Mouse (Mus musculus) heart, postnatal 0 days (tissue): ENCODE measurements around the gene Cnot4. TPM values are rescaled to one million over a fixed set of nuclear protein-coding genes. Genes with fewer than 3 reads are reported as not detected.

Experiments
- ATAC-seq: fragments of 200-750 bp; cut with Nextera tagmentation; 2 replicates; pipeline ENCODE4 v1.8.0; 2017; ENCODE audit warnings: low read depth, moderate number of reproducible peaks, moderate library complexity; ENCODE audit not compliant: insufficient read depth
- DNase-seq: peaks from one replicate; pipeline ENCODE4 v3.0.0-alpha.2; 2016; ENCODE audit warnings: low spot score
- H3K27ac ChIP-seq: fragments of 300-500 bp; sonication (generic); 2 replicates; pipeline ENCODE4 v1.5.1; 2014; ENCODE audit warnings: low read depth, mild to moderate bottlenecking
- H3K27me3 ChIP-seq: fragments of 300-500 bp; sonication (generic); 2 replicates; pipeline ENCODE4 v1.6.1; 2014; ENCODE audit warnings: low read length, mixed read lengths; ENCODE audit not compliant: control insufficient read depth, insufficient read depth
- H3K36me3 ChIP-seq: fragments of 300-500 bp; sonication (generic); replicated peaks from 2 replicates; pipeline ENCODE4 v1.6.1; 2014; ENCODE audit warnings: low read length, mixed read lengths; ENCODE audit not compliant: control insufficient read depth, insufficient read depth
- H3K4me1 ChIP-seq: fragments of 300-500 bp; sonication (generic); 2 replicates; pipeline ENCODE4 v1.6.1; 2014; ENCODE audit warnings: antibody characterized with exemption; ENCODE audit not compliant: control insufficient read depth, insufficient read depth
- H3K4me2 ChIP-seq: fragments of 300-500 bp; sonication (generic); 2 replicates; pipeline ENCODE4 v1.6.1; 2014; ENCODE audit warnings: low read depth, mild to moderate bottlenecking, low read length, moderate library complexity
- H3K4me3 ChIP-seq: fragments of 300-500 bp; sonication (generic); 2 replicates; pipeline ENCODE4 v1.5.1; 2014; ENCODE audit warnings: low read depth, low read length
- H3K9ac ChIP-seq: fragments of 300-500 bp; sonication (generic); replicated peaks from 2 replicates; pipeline ENCODE4 v1.6.1; 2014; ENCODE audit warnings: low read depth, low read length, mixed read lengths
- H3K9me3 ChIP-seq: fragments of 300-500 bp; sonication (generic); replicated peaks from 2 replicates; pipeline ENCODE4 v1.6.1; 2016; ENCODE audit warnings: low read length; ENCODE audit not compliant: control insufficient read depth
- CTCF ChIP-seq: IDR thresholded peaks from 2 replicates; pipeline ENCODE4 v1.5.1; 2016; ENCODE audit warnings: antibody characterized with exemption, control low read depth, low read depth
- EP300 ChIP-seq: IDR thresholded peaks from 2 replicates; pipeline ENCODE4 v1.6.1; 2016; ENCODE audit warnings: antibody characterized with exemption, low read depth
- WGBS: fragments of 180-500 bp; shearing (Covaris S2); extraction: QIAGEN DNeasy Blood & Tissue Kit; methylation state at CpG from one replicate; pipeline ENCODE4 v1.1.7; 2014; 5-methylcytosine and 5-hydroxymethylcytosine counted together
- polyA plus RNA-seq: library from polyadenylated mRNA; unstranded; fragments of >200 nt; fragmentation: Nextera tagmentation; extraction: Ambion mirVana; gene quantifications from 2 replicates; pipeline ENCODE4 v1.2.1, GENCODE M21; 2015
- total RNA-seq: library from RNA; depleted of rRNA; stranded (reverse); fragments of >200 nt; gene quantifications from 2 replicates; pipeline ENCODE4 v1.2.3, GENCODE M21; 2014; ENCODE audit warnings: low replicate concordance

Gene Cnot4
- total and polyA plus RNA-seq, 2 experiments from 2014 or later = 13.3 to 15.0 TPM

GRCm38 (mm10) chr6:35032704-35033103, 100.8 kb downstream of the Cnot4 start:
- WGBS = 50% methylated on average over 2 of the region's 2 CpGs
- Histone ChIP-seq H3K36me3 (0 out of 2 replicates have a peak, but pooled peaks cover 6% of the 10 kb centered on the region), H3K27ac (no peak overlapping the region), H3K4me2 (no peak overlapping the region), H3K9me3 (no peaks in the 10 kb centered on the region), H3K27me3 (no peaks in the 10 kb centered on the region), H3K4me1 (no peaks in the 10 kb centered on the region), H3K9ac (no peak overlapping the region), H3K4me3 (no peak overlapping the region)
- TF ChIP-seq CTCF (no peak), EP300 (no peak)
- ATAC-seq (no peak), DNase-seq (no peak)

GRCm38 (mm10) chr6:35030811-35031210, 102.7 kb downstream of the Cnot4 start:
- Histone ChIP-seq H3K27ac (no peak overlapping the region), H3K4me1 (no peaks in the 10 kb centered on the region), H3K27me3 (no peaks in the 10 kb centered on the region), H3K36me3 (no peaks in the 10 kb centered on the region), H3K9ac (no peak overlapping the region), H3K4me3 (no peak overlapping the region), H3K9me3 (no peaks in the 10 kb centered on the region), H3K4me2 (no peak overlapping the region)
- WGBS = 93% methylated on average over 4 of the region's 4 CpGs
- TF ChIP-seq CTCF = no peak
- DNase-seq (no peak), ATAC-seq (no peak)

- Histone ChIP-seq H3K9me3 (no peaks in the 10 kb centered on the region), H3K9ac (no peak overlapping the region), H3K4me3 (no peak overlapping the region), H3K27ac (no peak overlapping the region), H3K36me3 (no peaks in the 10 kb centered on the region), H3K4me1 (no peaks in the 10 kb centered on the region), H3K4me2 (no peak overlapping the region), H3K27me3 (no peaks in the 10 kb centered on the region)
- DNase-seq (no peak), ATAC-seq (no peak)
- TF ChIP-seq EP300 = no peak
- WGBS = 89% methylated on average over 6 of the region's 6 CpGs
Observed at GRCm38 (mm10) chr6:35030226-35030625, 103.3 kb downstream of the Cnot4 start.

- H3K4me3 ChIP-seq = no peak overlapping the region
- no peaks in the 10 kb centered on the region for H3K27me3 ChIP-seq
- DNase-seq (no peak), ATAC-seq (no peak)
- no peak overlapping the region for H3K9ac ChIP-seq
- TF ChIP-seq CTCF (no peak), EP300 (no peak)
- no peak overlapping the region for H3K27ac ChIP-seq
- H3K9me3 ChIP-seq = no peaks in the 10 kb centered on the region
- H3K36me3 ChIP-seq = peaks cover 2% of the 10 kb centered on the region; the same call in 1 of the 2 replicates
- H3K4me2 ChIP-seq = no peak overlapping the region
- H3K4me1 ChIP-seq = no peaks in the 10 kb centered on the region
- 92% methylated on average over 2 of the region's 2 CpGs for WGBS
Observed at GRCm38 (mm10) chr6:35028023-35028422, 105.5 kb downstream of the Cnot4 start.

GRCm38 (mm10) chr6:35027257-35027656, 106.3 kb downstream of the Cnot4 start:
- H3K4me3 ChIP-seq = no peak overlapping the region
- H3K9ac ChIP-seq = no peak overlapping the region
- no peaks in the 10 kb centered on the region for H3K27me3 ChIP-seq
- peaks cover 9% of the 10 kb centered on the region; the same call in 1 of the 2 replicates for H3K36me3 ChIP-seq
- no peak for ATAC-seq
- no peaks in the 10 kb centered on the region for H3K4me1 ChIP-seq
- 67% methylated on average over 6 of the region's 6 CpGs for WGBS
- no peak overlapping the region for H3K4me2 ChIP-seq
- H3K27ac ChIP-seq = no peak overlapping the region
- no peaks in the 10 kb centered on the region for H3K9me3 ChIP-seq
- no peak for DNase-seq
- TF ChIP-seq EP300 (no peak), CTCF (no peak)

GRCm38 (mm10) chr6:35016624-35017023, 116.9 kb downstream of the Cnot4 start:
- H3K9me3 ChIP-seq = no peaks in the 10 kb centered on the region
- H3K36me3 ChIP-seq = peaks cover 3% of the 10 kb centered on the region
- no peak overlapping the region for H3K4me3 ChIP-seq
- ATAC-seq = no peak
- H3K4me1 ChIP-seq = no peaks in the 10 kb centered on the region
- DNase-seq = no peak
- H3K27me3 ChIP-seq = no peaks in the 10 kb centered on the region
- no peak for TF ChIP-seq CTCF
- TF ChIP-seq EP300 = no peak
- H3K4me2 ChIP-seq = no peak overlapping the region
- no peak overlapping the region for H3K9ac ChIP-seq
- no peak overlapping the region for H3K27ac ChIP-seq
- WGBS = 91% methylated on average over 5 of the region's 5 CpGs
